Mouse (Mus musculus): ENCODE data around the gene Zfp768. TPM values are rescaled to one million over a fixed set of nuclear protein-coding genes. Genes with fewer than 3 reads are reported as not detected.

The Zfp768 gene
- polyA plus RNA-seq, 2 experiments: 5.5 to 38.4 TPM

GRCm38 (mm10) chr7:127337636-127338035 lies 7.8 kb downstream of the Zfp768 start:
- H3K4me1 ChIP-seq (ENCODE audit: control insufficient read depth, insufficient read depth, low read length): no peaks in the 10 kb centered on the region
- no peak overlapping the region for H3K9ac ChIP-seq (ENCODE audit: low read depth, low read length, severe bottlenecking)
- no peaks in the 10 kb centered on the region for H3K9me3 ChIP-seq (ENCODE audit: control insufficient read depth, low read length)
- no peak overlapping the region for H3K4me2 ChIP-seq (replicated peaks; ENCODE audit: low read depth, low read length, severe bottlenecking)
- DNase-seq (ENCODE audit: low spot score) (no peak), ATAC-seq (ENCODE audit: low FRiP score, low read depth) (no peak)
- TF ChIP-seq POLR2A (IDR thresholded peaks at IDR 0.05; ENCODE audit: borderline replicate concordance, extremely low read depth, insufficient read depth, insufficient read length): no peak
- no peaks in the 10 kb centered on the region for H3K27me3 ChIP-seq (ENCODE audit: control insufficient read depth, insufficient read depth, low read length)
- WGBS: 66% methylated on average over 4 of the region's 4 CpGs
- no peak overlapping the region for H3K27ac ChIP-seq (replicated peaks; ENCODE audit: low read depth, low read length)
- no peak overlapping the region for H3K4me3 ChIP-seq (replicated peaks; ENCODE audit: low read length)
- H3K36me3 ChIP-seq (ENCODE audit: control insufficient read depth, insufficient read depth, low read length): peaks cover 10% of the 10 kb centered on the region; the same call in 1 of the 2 replicates

- Histone ChIP-seq H3K9me3 (ENCODE audit: control insufficient read depth, low read length) (no peaks in the 10 kb centered on the region), H3K36me3 (ENCODE audit: control insufficient read depth, insufficient read depth, low read length) (no peaks in the 10 kb centered on the region), H3K27me3 (ENCODE audit: control insufficient read depth, insufficient read depth, low read length) (no peaks in the 10 kb centered on the region), H3K4me3 (replicated peaks; ENCODE audit: low read length) (no peak overlapping the region), H3K9ac (ENCODE audit: low read depth, low read length, severe bottlenecking) (no peak overlapping the region), H3K27ac (replicated peaks; ENCODE audit: low read depth, low read length) (no peak overlapping the region), H3K4me1 (ENCODE audit: control insufficient read depth, insufficient read depth, low read length) (no peaks in the 10 kb centered on the region), H3K4me2 (replicated peaks; ENCODE audit: low read depth, low read length, severe bottlenecking) (no peak overlapping the region)
- ATAC-seq (ENCODE audit: low FRiP score, low read depth): no peak
- no peak for DNase-seq (ENCODE audit: low spot score)
- 83% methylated on average over 4 of the region's 4 CpGs for WGBS
- TF ChIP-seq POLR2A (IDR thresholded peaks at IDR 0.05; ENCODE audit: borderline replicate concordance, extremely low read depth, insufficient read depth, insufficient read length): no peak
Measured at GRCm38 (mm10) chr7:127335604-127336003, 9.8 kb downstream of the Zfp768 start.

- no peak for DNase-seq (ENCODE audit: low spot score)
- WGBS: 83% methylated on average over 6 of the region's 6 CpGs
- TF ChIP-seq POLR2A (IDR thresholded peaks at IDR 0.05; ENCODE audit: borderline replicate concordance, extremely low read depth, insufficient read depth, insufficient read length): no peak
Measured at GRCm38 (mm10) chr7:127333240-127333639, 12.1 kb downstream of the Zfp768 start.

GRCm38 (mm10) chr7:127326685-127327084 lies 18.7 kb downstream of the Zfp768 start:
- no peak for ATAC-seq (ENCODE audit: low FRiP score, low read depth)
- H3K4me1 ChIP-seq (ENCODE audit: control insufficient read depth, insufficient read depth, low read length): no peaks in the 10 kb centered on the region
- no peaks in the 10 kb centered on the region for H3K27me3 ChIP-seq (ENCODE audit: control insufficient read depth, insufficient read depth, low read length)
- H3K9me3 ChIP-seq (ENCODE audit: control insufficient read depth, low read length): no peaks in the 10 kb centered on the region
- no peak for TF ChIP-seq POLR2A (IDR thresholded peaks at IDR 0.05; ENCODE audit: borderline replicate concordance, extremely low read depth, insufficient read depth, insufficient read length)
- H3K4me2 ChIP-seq (replicated peaks; ENCODE audit: low read depth, low read length, severe bottlenecking): no peak overlapping the region
- no peaks in the 10 kb centered on the region for H3K36me3 ChIP-seq (ENCODE audit: control insufficient read depth, insufficient read depth, low read length)
- H3K27ac ChIP-seq (replicated peaks; ENCODE audit: low read depth, low read length): no peak overlapping the region
- no peak overlapping the region for H3K9ac ChIP-seq (ENCODE audit: low read depth, low read length, severe bottlenecking)
- 50% methylated on average over 1 of the region's 2 CpGs for WGBS
- no peak overlapping the region for H3K4me3 ChIP-seq (replicated peaks; ENCODE audit: low read length)
- DNase-seq (ENCODE audit: low spot score): peak; percentile 7

More at GRCm38 (mm10) chr7:127333240-127333639, 12.1 kb downstream of the Zfp768 start:
- H3K9ac ChIP-seq (ENCODE audit: low read depth, low read length, severe bottlenecking): no peak overlapping the region
- H3K9me3 ChIP-seq (ENCODE audit: control insufficient read depth, low read length): no peaks in the 10 kb centered on the region
- no peaks in the 10 kb centered on the region for H3K27me3 ChIP-seq (ENCODE audit: control insufficient read depth, insufficient read depth, low read length)
- H3K36me3 ChIP-seq (ENCODE audit: control insufficient read depth, insufficient read depth, low read length): no peaks in the 10 kb centered on the region
- no peak for ATAC-seq (ENCODE audit: low FRiP score, low read depth)
- no peak overlapping the region for H3K27ac ChIP-seq (replicated peaks; ENCODE audit: low read depth, low read length)
- no peak overlapping the region for H3K4me2 ChIP-seq (replicated peaks; ENCODE audit: low read depth, low read length, severe bottlenecking)
- no peaks in the 10 kb centered on the region for H3K4me1 ChIP-seq (ENCODE audit: control insufficient read depth, insufficient read depth, low read length)
- no peak overlapping the region for H3K4me3 ChIP-seq (replicated peaks; ENCODE audit: low read length)

GRCm38 (mm10) chr7:127325550-127325949 lies 19.8 kb downstream of the Zfp768 start:
- Histone ChIP-seq H3K9ac (ENCODE audit: low read depth, low read length, severe bottlenecking) (no peak overlapping the region), H3K9me3 (ENCODE audit: control insufficient read depth, low read length) (no peaks in the 10 kb centered on the region), H3K27me3 (ENCODE audit: control insufficient read depth, insufficient read depth, low read length) (no peaks in the 10 kb centered on the region), H3K4me2 (replicated peaks; ENCODE audit: low read depth, low read length, severe bottlenecking) (no peak overlapping the region), H3K36me3 (ENCODE audit: control insufficient read depth, insufficient read depth, low read length) (no peaks in the 10 kb centered on the region), H3K4me3 (replicated peaks; ENCODE audit: low read length) (no peak overlapping the region), H3K27ac (replicated peaks; ENCODE audit: low read depth, low read length) (no peak overlapping the region), H3K4me1 (ENCODE audit: control insufficient read depth, insufficient read depth, low read length) (no peaks in the 10 kb centered on the region)
- no peak for TF ChIP-seq POLR2A (IDR thresholded peaks at IDR 0.05; ENCODE audit: borderline replicate concordance, extremely low read depth, insufficient read depth, insufficient read length)
- WGBS: 86% methylated on average over 8 of the region's 8 CpGs
- no peak for DNase-seq (ENCODE audit: low spot score)
- ATAC-seq (ENCODE audit: low FRiP score, low read depth): no peak

GRCm38 (mm10) chr7:127324944-127325343 lies 20.4 kb downstream of the Zfp768 start:
- 87% methylated on average over 7 of the region's 7 CpGs for WGBS
- TF ChIP-seq POLR2A (IDR thresholded peaks at IDR 0.05; ENCODE audit: borderline replicate concordance, extremely low read depth, insufficient read depth, insufficient read length): no peak
- H3K4me3 ChIP-seq (replicated peaks; ENCODE audit: low read length): no peak overlapping the region
- H3K4me1 ChIP-seq (ENCODE audit: control insufficient read depth, insufficient read depth, low read length): no peaks in the 10 kb centered on the region
- no peaks in the 10 kb centered on the region for H3K27me3 ChIP-seq (ENCODE audit: control insufficient read depth, insufficient read depth, low read length)
- no peaks in the 10 kb centered on the region for H3K9me3 ChIP-seq (ENCODE audit: control insufficient read depth, low read length)
- no peaks in the 10 kb centered on the region for H3K36me3 ChIP-seq (ENCODE audit: control insufficient read depth, insufficient read depth, low read length)
- ATAC-seq (ENCODE audit: low FRiP score, low read depth): no peak
- no peak overlapping the region for H3K27ac ChIP-seq (replicated peaks; ENCODE audit: low read depth, low read length)
- H3K9ac ChIP-seq (ENCODE audit: low read depth, low read length, severe bottlenecking): no peak overlapping the region
- no peak for DNase-seq (ENCODE audit: low spot score)
- H3K4me2 ChIP-seq (replicated peaks; ENCODE audit: low read depth, low read length, severe bottlenecking): no peak overlapping the region
